Mouse (Mus musculus) forebrain, embryonic 14.5 days (tissue): ENCODE data around the gene Adamtsl2. TPM values are rescaled to one million over a fixed set of nuclear protein-coding genes. Genes with fewer than 3 reads are reported as not detected.

Experiments used
- ATAC-seq: fragments of 200-750 bp; cut with Nextera tagmentation; 2 replicates; pipeline ENCODE4 v1.8.0; 2017; ENCODE audit warnings: mild to moderate bottlenecking, moderate library complexity
- DNase-seq: peaks from one replicate; pipeline ENCODE4 v3.0.0-alpha.2; 2015; ENCODE audit warnings: low spot score
- H3K27ac ChIP-seq: fragments of 300-500 bp; sonication (generic); 2 replicates; pipeline ENCODE4 v1.5.1; 2014; ENCODE audit warnings: low read depth, mild to moderate bottlenecking, control low read depth, low read length, moderate library complexity
- H3K27me3 ChIP-seq: fragments of 300-500 bp; sonication (generic); replicated peaks from 2 replicates; pipeline ENCODE4 v1.6.1; 2014; ENCODE audit warnings: low read length, control low read depth, mixed read lengths; ENCODE audit not compliant: control insufficient read depth, insufficient read depth
- H3K36me3 ChIP-seq: fragments of 300-500 bp; sonication (generic); 2 replicates; pipeline ENCODE4 v1.6.1; 2014; ENCODE audit warnings: low read length, control low read depth; ENCODE audit not compliant: control insufficient read depth, insufficient read depth
- H3K4me1 ChIP-seq: fragments of 300-500 bp; sonication (generic); 2 replicates; pipeline ENCODE4 v1.6.1; 2014; ENCODE audit warnings: antibody characterized with exemption, low read length, control low read depth; ENCODE audit not compliant: control insufficient read depth, insufficient read depth
- H3K4me2 ChIP-seq: fragments of 300-500 bp; sonication (generic); 2 replicates; pipeline ENCODE4 v1.6.1; 2014; ENCODE audit warnings: mild to moderate bottlenecking, control low read depth, low read length
- H3K4me3 ChIP-seq: fragments of 300-500 bp; sonication (generic); 2 replicates; pipeline ENCODE4 v1.5.1; 2014; ENCODE audit warnings: low read depth, low read length, control low read depth
- H3K9ac ChIP-seq: fragments of 300-500 bp; sonication (generic); 2 replicates; pipeline ENCODE4 v1.6.1; 2014; ENCODE audit warnings: mild to moderate bottlenecking, low read length, control low read depth, moderate library complexity
- H3K9me3 ChIP-seq: fragments of 300-500 bp; sonication (generic); replicated peaks from 2 replicates; pipeline ENCODE4 v1.6.1; 2016; ENCODE audit warnings: low read length, control low read depth, mixed read lengths; ENCODE audit not compliant: control insufficient read depth
- WGBS: fragments of 180-500 bp; shearing (Covaris S2); extraction: QIAGEN DNeasy Blood & Tissue Kit; methylation state at CpG from one replicate; pipeline ENCODE4 v1.1.7; 2014; 5-methylcytosine and 5-hydroxymethylcytosine counted together
- polyA plus RNA-seq: library from polyadenylated mRNA; unstranded; fragments of >200 nt; fragmentation: Nextera tagmentation; extraction: Ambion mirVana; gene quantifications from 2 replicates; pipeline ENCODE4 v1.2.1, GENCODE M21; 2014

Adamtsl2 gene
- 10.4 TPM in 2 replicates for polyA plus RNA-seq

- Histone ChIP-seq H3K4me2 (0 out of 2 replicates have a peak within 1 kb of the TSS, but pooled peaks have one; percentile 15), H3K4me1 (peaks cover 20% of the 10 kb centered on the region), H3K27me3 (no peaks in the 10 kb centered on the region), H3K4me3 (no peak within 1 kb of the TSS), H3K36me3 (no peaks in the 10 kb centered on the region), H3K9ac (peak within 1 kb of the TSS; percentile 17; the same call in 1 of the 2 replicates), H3K27ac (peak within 1 kb of the TSS; percentile 66), H3K9me3 (no peaks in the 10 kb centered on the region)
- peak; percentile 86 for ATAC-seq
- 4% methylated on average over 10 of the region's 10 CpGs for WGBS
- peak; percentile 75 for DNase-seq
Observed at GRCm38 (mm10) chr2:27079152-27079584, at the start of gene Adamtsl2. Gene Adamtsl2, plus strand, starts transcription at chr2:27079379.

- Histone ChIP-seq H3K9ac (no peak overlapping the region), H3K36me3 (no peaks in the 10 kb centered on the region), H3K9me3 (no peaks in the 10 kb centered on the region), H3K4me3 (no peak overlapping the region), H3K27me3 (no peaks in the 10 kb centered on the region), H3K4me2 (no peak overlapping the region), H3K27ac (no peak overlapping the region), H3K4me1 (no peaks in the 10 kb centered on the region)
- no peak for ATAC-seq
- no peak for DNase-seq
- WGBS, result 76% methylated on average over 2 of the region's 2 CpGs
Observed at GRCm38 (mm10) chr2:27032361-27032760, 46.8 kb upstream of the Adamtsl2 start.

GRCm38 (mm10) chr2:27036003-27036402 is 43.2 kb upstream of the Adamtsl2 start:
- Histone ChIP-seq H3K27me3 (no peaks in the 10 kb centered on the region), H3K4me1 (no peaks in the 10 kb centered on the region), H3K36me3 (no peaks in the 10 kb centered on the region), H3K9me3 (no peaks in the 10 kb centered on the region), H3K4me2 (no peak overlapping the region), H3K27ac (no peak overlapping the region), H3K4me3 (no peak overlapping the region), H3K9ac (no peak overlapping the region)
- DNase-seq (no peak), ATAC-seq (no peak)
- WGBS, result 72% methylated on average over 3 of the region's 3 CpGs

GRCm38 (mm10) chr2:27037008-27037407 is 42.2 kb upstream of the Adamtsl2 start:
- 60% methylated on average over 4 of the region's 4 CpGs for WGBS
- no peak overlapping the region for H3K27ac ChIP-seq
- DNase-seq, result no peak
- ATAC-seq, result no peak
- no peaks in the 10 kb centered on the region for H3K36me3 ChIP-seq
- no peak overlapping the region for H3K9ac ChIP-seq
- H3K9me3 ChIP-seq, result no peaks in the 10 kb centered on the region
- H3K4me1 ChIP-seq, result no peaks in the 10 kb centered on the region
- H3K4me2 ChIP-seq, result no peak overlapping the region
- H3K27me3 ChIP-seq, result no peaks in the 10 kb centered on the region
- H3K4me3 ChIP-seq, result no peak overlapping the region

- Histone ChIP-seq H3K9ac (no peak overlapping the region), H3K27me3 (no peaks in the 10 kb centered on the region), H3K4me2 (no peak overlapping the region), H3K4me3 (no peak overlapping the region), H3K27ac (no peak overlapping the region), H3K9me3 (no peaks in the 10 kb centered on the region), H3K36me3 (no peaks in the 10 kb centered on the region), H3K4me1 (no peaks in the 10 kb centered on the region)
- WGBS, result 3% methylated on average over 3 of the region's 3 CpGs
- ATAC-seq (peak; percentile 61; the same call in 1 of the 2 replicates), DNase-seq (peak; percentile 91)
Observed at GRCm38 (mm10) chr2:27038596-27038995, 40.6 kb upstream of the Adamtsl2 start.

- no peaks in the 10 kb centered on the region for H3K9me3 ChIP-seq
- no peak overlapping the region for H3K9ac ChIP-seq
- no peak overlapping the region for H3K27ac ChIP-seq
- H3K4me2 ChIP-seq, result no peak overlapping the region
- H3K36me3 ChIP-seq, result no peaks in the 10 kb centered on the region
- H3K4me3 ChIP-seq, result no peak overlapping the region
- ATAC-seq, result peak; percentile 40; the same call in 1 of the 2 replicates
- no peak for DNase-seq
- 0% methylated on average over 1 of the region's 1 CpGs for WGBS
- H3K27me3 ChIP-seq, result no peaks in the 10 kb centered on the region
- H3K4me1 ChIP-seq, result no peaks in the 10 kb centered on the region
Observed at GRCm38 (mm10) chr2:27039286-27039685, 39.9 kb upstream of the Adamtsl2 start.

- H3K4me3 ChIP-seq, result no peak overlapping the region
- H3K4me1 ChIP-seq, result no peaks in the 10 kb centered on the region
- H3K27me3 ChIP-seq, result no peaks in the 10 kb centered on the region
- H3K36me3 ChIP-seq, result no peaks in the 10 kb centered on the region
- H3K4me2 ChIP-seq, result no peak overlapping the region
- ATAC-seq (no peak), DNase-seq (no peak)
- 75% methylated on average over 8 of the region's 8 CpGs for WGBS
- no peak overlapping the region for H3K27ac ChIP-seq
- H3K9ac ChIP-seq, result no peak overlapping the region
- no peaks in the 10 kb centered on the region for H3K9me3 ChIP-seq
Observed at GRCm38 (mm10) chr2:27042131-27042844, 36.9 kb upstream of the Adamtsl2 start.

- WGBS, result 24% methylated on average over 3 of the region's 3 CpGs
- Histone ChIP-seq H3K4me1 (no peaks in the 10 kb centered on the region), H3K4me2 (no peak overlapping the region), H3K9ac (no peak overlapping the region), H3K4me3 (no peak overlapping the region), H3K27ac (no peak overlapping the region), H3K9me3 (no peaks in the 10 kb centered on the region), H3K27me3 (no peaks in the 10 kb centered on the region), H3K36me3 (no peaks in the 10 kb centered on the region)
- ATAC-seq, result peak; percentile 89
- peak; percentile 85 for DNase-seq
Observed at GRCm38 (mm10) chr2:27043461-27043860, 35.7 kb upstream of the Adamtsl2 start.

- DNase-seq (no peak), ATAC-seq (no peak)
- Histone ChIP-seq H3K4me1 (no peaks in the 10 kb centered on the region), H3K4me3 (no peak overlapping the region), H3K36me3 (no peaks in the 10 kb centered on the region), H3K9ac (no peak overlapping the region), H3K27ac (no peak overlapping the region), H3K9me3 (no peaks in the 10 kb centered on the region), H3K4me2 (no peak overlapping the region), H3K27me3 (no peaks in the 10 kb centered on the region)
- 89% methylated on average over 3 of the region's 4 CpGs for WGBS
Observed at GRCm38 (mm10) chr2:27044166-27044565, 35.0 kb upstream of the Adamtsl2 start.
